Mouse (Mus musculus): Measurements from ENCODE around the gene Cox5b.
A peak's percentile ranks its signal among the peaks of the same experiment; 100 is the strongest.
"Not testable (repeated sequence)": the region's sequence is repeated elsewhere in the genome, so short reads cannot be mapped to it uniquely, and the experiment has no call there.

Cox5b gene

GRCm38 (mm10) chr1:36691271-36692155 lies at the start of gene Cox5b:
TSS of gene Cox5b (plus strand) at chr1:36691449.
- peak; percentile 98 for DNase-seq (ENCODE audit: low spot score)

GRCm38 (mm10) chr1:36643957-36644614 lies 47.2 kb upstream of the Cox5b start:
- DNase-seq (ENCODE audit: low spot score): no peak

DNA sequence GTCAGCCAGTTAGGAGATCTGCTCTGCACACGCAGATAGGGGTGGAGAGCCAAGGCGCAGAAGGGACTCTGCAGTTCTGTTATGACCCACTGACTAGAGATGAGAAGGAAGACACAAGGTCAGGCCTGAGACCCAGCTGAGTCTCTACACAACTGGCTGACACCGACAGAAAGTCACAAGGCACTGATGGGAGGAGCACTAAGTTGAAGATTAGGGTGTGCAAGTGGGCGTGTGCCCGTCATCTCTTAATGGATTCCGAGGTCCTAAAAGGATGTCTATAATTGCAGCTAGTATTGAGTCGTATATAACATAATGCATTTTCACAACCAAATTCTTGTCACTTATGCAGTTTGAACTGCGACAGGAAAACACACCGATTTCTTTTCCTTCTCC lies 46.6 kb upstream of the Cox5b start:
- DNase-seq (ENCODE audit: low spot score): no peak

- DNase-seq (ENCODE audit: low spot score): no peak
Measured at GRCm38 (mm10) chr1:36646285-36646684, 45.0 kb upstream of the Cox5b start.

- peak; percentile 65 for DNase-seq (ENCODE audit: low spot score)
Measured at GRCm38 (mm10) chr1:36647631-36648030, 43.6 kb upstream of the Cox5b start.

DNA sequence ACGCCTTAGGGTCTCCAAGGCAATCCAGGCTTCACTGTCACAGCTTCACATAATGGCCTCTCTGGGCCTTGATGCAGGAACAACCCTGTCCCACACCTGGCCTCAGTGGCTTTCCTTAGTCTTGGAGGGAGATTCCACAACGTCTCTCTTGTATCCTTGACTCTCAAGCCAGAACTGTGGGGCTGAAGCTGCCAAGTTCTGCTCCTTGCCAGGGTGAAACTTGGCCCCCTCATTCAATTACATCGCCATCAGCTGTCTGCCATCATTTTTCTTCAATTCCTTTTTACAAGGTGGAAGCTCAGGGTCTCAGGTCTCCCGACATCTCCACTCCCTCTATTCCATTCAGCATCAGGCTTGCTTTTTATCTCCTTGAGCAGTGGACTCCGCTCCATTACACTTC lies 36.2 kb upstream of the Cox5b start:
- no peak for DNase-seq (ENCODE audit: low spot score)

DNA sequence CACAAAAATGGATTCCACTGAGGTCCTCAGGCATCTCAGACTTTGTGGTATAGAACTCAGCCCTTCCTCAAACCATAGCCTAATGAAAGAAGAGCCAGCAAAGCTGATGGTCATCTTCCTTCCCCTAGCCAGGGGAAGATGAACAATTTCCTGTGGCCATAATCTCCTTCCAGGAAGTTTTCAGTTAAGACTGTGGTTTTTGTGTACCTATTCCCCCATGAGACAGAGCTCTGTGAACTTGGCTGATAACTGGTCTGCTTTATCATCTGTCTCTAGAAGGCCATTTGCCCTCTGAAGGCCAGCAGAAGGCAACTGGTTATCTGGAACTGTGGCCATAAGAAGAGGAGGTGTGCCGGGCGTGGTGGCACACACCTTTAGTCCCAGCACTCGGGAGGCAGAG lies 35.0 kb upstream of the Cox5b start:
- DNase-seq (ENCODE audit: low spot score): no peak

- DNase-seq (ENCODE audit: low spot score): no peak
Measured at GRCm38 (mm10) chr1:36657658-36658415, 33.4 kb upstream of the Cox5b start.

- DNase-seq (ENCODE audit: low spot score): no peak
Measured at GRCm38 (mm10) chr1:36658621-36659399, 32.4 kb upstream of the Cox5b start.

- peak; percentile 18 for DNase-seq (ENCODE audit: low spot score)
Measured at GRCm38 (mm10) chr1:36664457-36664856, 26.8 kb upstream of the Cox5b start.

DNA sequence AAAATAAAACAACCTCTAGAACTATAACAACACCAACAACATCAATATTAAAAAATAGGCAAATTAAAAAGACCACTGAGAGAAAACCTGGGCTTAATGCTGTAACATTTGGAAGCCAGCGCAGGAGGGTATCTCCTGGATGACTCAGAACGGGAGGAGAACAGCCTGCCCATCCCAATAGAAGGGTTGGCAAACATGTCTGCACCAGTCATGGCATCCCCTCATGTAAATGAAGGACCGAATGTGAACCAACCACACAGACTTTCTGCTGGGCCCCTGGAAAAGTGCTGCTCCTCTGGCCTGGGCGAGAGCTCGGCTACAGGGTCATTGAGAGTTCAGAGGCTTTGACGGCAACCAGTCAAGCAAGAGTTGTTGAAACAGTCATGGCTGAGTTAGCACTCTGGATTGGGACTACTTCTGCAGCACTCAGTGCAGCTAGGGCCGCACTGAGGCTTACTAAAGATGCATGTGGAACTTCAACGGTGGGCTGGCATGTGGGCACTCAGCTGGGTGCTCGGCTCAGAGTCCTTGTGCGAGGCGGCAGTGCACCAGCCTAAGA lies 26.0 kb upstream of the Cox5b start:
- peak; percentile 9 for DNase-seq (ENCODE audit: low spot score)

DNA sequence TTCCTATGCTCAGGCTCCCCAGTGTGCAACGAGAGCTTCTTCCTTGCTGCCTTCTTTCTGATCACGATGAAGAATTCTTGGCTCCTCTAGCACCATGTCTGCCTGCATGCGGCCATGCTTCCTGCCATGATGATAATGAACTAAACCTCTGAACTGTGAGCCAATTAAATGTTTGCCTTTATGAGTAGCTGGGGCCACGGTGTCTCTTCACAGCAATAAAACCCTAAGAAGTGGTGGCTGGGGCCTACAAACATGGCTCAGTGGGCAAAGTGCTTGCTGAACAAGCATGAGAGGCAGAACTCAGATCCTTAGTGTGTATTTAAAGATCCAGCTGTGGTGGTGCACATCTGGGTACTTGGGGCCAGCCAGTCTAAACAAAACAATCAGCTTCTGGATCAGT lies 25.3 kb upstream of the Cox5b start:
- no peak for DNase-seq (ENCODE audit: low spot score)

- DNase-seq (ENCODE audit: low spot score): not testable (repeated sequence)
Measured at GRCm38 (mm10) chr1:36668007-36668406, 23.2 kb upstream of the Cox5b start.

DNA sequence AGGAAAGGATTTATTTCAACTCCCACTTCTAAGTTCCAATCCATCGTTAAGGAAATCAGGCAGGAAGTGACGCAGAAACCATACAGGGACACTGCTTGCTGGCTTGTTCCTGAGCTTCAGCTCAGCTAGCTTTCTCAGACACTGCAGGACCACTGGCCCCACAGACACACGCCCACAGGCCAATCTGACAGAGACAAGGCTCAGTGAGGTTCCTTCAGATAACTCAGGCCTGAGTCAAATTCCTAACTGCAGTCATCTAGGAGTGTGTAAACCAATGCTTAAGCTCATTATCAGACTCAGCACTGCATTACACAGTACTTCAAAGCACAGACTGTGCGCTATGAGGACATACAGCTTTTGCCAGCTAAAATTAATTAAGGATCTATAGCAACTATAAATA lies 21.0 kb upstream of the Cox5b start:
- DNase-seq (ENCODE audit: low spot score): no peak

- no peak for DNase-seq (ENCODE audit: low spot score)
Measured at GRCm38 (mm10) chr1:36671260-36671659, 20.0 kb upstream of the Cox5b start.

GRCm38 (mm10) chr1:36672648-36673350 lies 18.4 kb upstream of the Cox5b start:
- no peak for DNase-seq (ENCODE audit: low spot score)

DNA sequence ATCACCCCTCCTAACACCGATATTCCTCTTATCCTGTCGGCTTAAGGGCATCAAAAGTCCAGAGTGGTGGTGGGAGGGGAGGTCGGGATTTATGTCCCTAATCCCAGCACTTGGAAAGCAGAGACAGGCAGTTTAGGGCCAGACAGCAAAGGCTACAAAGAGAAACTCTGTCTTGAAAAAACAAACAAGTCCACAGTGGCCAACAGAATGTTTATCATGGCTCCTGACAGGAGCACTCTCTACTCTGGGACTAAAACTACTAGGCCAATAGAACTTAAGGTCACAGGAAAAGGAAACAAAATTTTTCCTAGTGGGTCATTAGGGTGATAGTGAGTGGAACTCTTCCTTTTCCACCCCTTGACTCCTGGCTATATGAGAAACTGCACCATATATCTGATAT lies 16.3 kb upstream of the Cox5b start:
- DNase-seq (ENCODE audit: low spot score): no peak

- no peak for DNase-seq (ENCODE audit: low spot score)
Measured at GRCm38 (mm10) chr1:36680893-36681292, 10.4 kb upstream of the Cox5b start.

DNA sequence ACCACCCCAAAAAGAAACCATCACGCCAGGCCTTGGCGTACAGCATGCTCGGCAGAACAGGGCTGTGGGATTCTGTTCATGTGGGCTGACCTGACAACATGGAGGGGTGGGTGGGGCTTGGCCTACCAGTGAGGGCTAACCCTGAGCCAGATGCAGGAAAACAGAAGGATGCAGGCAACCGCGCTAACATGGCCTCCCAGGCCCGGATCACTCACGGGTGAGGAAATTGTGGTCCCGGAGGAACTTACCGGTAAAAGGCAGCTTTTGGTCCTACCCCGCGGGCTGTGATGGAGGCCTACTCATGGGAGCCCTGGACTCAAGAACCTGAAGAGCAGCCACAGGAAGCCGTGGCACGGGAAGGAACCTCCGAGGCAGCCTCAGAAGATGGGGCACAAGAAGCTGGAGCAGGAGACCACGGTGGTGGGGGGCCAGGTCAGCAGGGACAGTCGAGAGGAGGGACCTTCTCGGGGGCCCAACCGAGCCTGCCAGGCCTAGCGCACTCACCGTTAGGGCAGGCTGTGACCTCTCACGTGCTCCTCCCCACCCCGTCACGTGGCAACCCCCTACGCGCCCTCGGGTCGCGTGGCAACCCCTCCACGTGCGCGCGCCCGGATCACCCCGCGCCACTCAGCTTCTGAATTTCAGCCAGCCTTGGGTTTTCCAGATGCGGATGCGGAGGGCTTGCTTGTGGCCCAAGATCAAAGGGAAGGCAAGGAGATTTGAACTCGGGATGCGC lies 8.5 kb upstream of the Cox5b start, which contains the start of gene Fam178b:
TSS of gene Fam178b (minus strand) at position 564 of the 736 bp plus-strand sequence.
- no peak for DNase-seq (ENCODE audit: low spot score)

DNA sequence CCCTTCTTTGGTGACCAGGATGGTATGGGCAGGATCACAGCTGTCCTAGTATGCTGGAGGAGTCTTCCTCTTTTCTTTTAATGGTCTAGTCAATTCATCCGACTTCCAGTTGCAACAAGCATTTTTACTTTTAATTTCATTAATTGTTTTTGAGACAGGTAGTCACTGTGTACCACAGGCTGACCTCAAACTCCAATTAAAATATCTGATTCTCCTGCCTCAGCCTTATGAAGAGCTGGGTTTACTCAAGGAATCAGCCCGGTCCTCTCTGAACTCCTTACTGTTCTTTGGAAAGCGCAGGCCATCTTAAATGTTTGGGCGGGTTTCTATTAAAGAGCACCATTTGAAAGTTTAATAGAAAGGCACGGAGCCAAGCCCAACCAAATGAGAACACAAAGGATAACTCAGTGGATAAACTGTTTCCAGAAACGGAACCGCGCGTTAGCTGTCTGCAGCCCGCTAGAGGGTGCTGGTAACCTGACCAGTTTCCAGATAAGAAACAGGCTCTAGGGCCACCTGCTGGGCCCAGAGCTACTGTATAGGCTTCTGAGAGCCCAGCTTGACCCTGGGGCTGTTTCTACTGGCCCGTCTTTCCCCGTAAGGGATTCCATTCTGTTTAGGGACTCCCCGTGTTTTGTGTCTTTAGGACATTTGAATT lies 7.3 kb upstream of the Cox5b start:
- DNase-seq (ENCODE audit: low spot score): peak; percentile 88
